Mouse (Mus musculus) left cerebral cortex, postnatal 4 days (tissue): ENCODE data around the gene Elof1. TPM values are rescaled to one million over a fixed set of nuclear protein-coding genes. Genes with fewer than 3 reads are reported as not detected.
"Not testable (repeated sequence)": the region's sequence is repeated elsewhere in the genome, so short reads cannot be mapped to it uniquely, and the experiment has no call there.

Experiments
- DNase-seq: peaks from one replicate; pipeline ENCODE4 v3.0.0-alpha.2; 2022
- intact Hi-C: fragments of 180-260 bp; cut with DNase I; formaldehyde crosslinking; loops from one replicate; pipeline ENCODE4 v1.15.1; 2025
- total RNA-seq, 2 experiments: library from RNA; stranded (reverse); gene quantifications; 2 replicates each; pipeline ENCODE4 v1.2.3; 2021

Gene Elof1
- total RNA-seq, 2 experiments from 2014 or later = 65.7 to 66.6 TPM

DNA sequence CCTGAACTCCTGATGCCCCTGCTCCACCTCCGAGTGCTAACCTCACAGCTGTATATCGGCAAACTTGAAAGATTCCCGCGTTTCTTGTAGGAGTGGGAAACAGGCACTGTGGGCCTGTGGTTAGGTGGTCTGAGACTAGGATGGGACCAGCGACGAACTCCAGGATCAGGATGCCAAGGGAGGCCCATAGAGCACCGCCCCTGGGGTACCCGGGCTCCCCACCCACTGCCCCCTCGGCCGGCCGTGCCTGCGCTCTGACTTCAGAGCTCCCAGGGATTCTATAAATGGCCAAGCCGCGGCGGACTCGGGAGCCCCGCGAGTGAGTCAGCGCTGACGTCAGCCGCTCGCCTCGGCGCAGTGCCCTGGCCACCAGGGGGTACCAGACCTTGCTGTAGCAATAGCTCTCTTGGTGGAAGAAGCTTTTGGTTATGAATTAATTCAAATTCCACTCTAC lies 21.1 kb downstream of the Elof1 start:
- intact Hi-C loops = no loop called here
- peak; percentile 78 for DNase-seq

DNA sequence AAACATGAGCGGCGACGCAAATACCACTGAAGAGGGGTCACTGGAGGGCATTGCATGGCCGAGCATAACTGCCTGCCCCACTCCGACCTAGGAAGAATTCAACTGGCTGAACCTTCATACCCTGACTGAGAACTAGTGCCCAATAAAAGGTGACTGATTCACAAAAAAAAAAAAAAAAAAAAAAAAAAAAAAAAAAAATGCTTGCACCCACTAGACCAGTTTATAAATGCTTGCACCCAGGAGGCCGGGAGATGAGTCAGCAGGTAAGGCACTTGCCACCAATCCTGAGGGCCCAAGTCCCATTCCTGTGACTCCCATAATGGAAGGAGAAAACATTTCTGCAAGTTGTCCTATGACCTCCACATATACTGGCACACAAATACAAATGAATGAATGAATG lies 24.2 kb downstream of the Elof1 start:
- no peak for DNase-seq
- intact Hi-C loops = no loop called here

DNA sequence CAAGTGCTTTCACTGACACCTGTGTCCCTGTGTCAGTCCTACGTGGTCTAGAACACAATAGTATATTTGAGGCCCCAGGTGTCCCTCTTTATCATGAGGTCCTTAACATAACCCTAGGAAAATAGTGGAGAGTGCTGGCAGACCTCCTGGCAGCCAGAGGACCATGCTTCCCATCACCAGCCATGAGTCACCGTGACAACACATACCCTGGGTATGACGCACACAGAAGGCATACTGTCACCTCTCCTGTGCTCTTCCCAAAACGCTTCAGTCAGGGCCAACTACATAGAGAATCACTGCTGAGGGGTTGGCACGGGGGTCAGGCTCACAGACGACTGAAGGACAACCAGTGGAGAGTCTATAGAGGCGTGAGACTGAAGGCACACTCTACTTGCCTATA lies 27.0 kb downstream of the Elof1 start:
- intact Hi-C loops = no loop called here
- DNase-seq = no peak

DNA sequence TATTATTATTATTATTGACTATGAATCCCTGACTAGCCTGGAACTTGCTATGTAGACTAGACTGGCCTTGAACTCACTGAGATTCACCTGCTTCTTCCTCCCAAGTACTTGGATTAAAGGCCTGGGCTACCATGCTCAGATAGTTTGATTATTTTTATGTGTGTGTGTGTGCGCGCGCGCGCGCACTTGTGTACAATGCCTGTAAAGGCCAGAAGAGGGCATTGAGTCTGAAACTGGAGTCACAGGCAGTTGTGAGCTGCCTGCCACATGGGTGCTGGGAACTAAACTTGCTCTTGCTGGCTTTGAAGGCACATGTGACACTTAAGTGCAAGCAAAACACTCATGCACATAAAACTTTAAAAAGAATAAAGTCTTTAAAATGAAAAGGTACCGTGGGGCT lies 27.7 kb downstream of the Elof1 start:
- DNase-seq = no peak
- intact Hi-C loops = no loop called here

DNA sequence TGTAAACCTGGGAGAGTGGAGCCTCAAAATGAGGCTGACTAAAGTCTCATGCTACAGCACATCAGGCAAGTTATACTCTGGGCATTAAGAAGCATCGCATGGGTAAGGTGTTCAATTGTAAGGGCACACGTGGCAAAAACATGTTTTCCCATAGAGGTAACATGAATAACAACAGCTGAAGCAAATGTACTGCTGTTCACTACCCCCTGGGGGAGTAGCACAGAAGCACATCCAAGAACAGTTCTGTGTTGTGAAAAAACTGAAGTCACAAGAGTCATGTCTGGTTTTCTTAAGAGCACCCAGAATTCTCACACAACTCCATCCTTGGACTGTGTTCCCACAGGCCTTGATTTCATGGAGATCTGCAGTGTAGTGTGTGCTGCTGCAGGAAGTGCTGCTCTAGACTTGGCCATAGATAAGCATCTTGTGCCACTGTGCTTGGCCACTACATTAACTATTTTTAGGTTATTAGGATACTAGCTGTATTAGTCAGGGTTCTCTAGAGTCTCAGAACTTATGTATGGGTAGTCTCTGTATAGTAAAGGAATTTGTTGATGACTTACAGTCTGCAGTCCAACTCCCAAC lies 29.8 kb downstream of the Elof1 start:
- DNase-seq = no peak
- intact Hi-C loops = no loop called here

DNA sequence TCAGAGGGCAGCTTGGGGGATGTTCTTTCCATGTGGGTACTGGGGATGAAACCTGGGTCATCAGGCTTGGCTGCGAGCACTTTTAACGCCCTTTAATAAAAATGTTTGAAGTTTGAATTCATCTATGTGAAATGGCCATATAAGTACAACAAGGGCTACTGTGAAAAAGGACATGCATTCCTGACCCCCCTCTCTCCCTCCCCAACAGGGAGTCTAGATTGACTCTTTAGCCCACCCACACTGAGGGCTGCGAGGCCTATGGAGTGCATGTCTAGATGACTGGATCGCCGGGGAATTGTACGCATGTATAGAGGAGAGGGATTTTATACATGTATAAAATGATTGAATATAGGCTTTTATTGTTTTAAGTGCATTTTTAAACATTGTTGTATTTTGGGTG lies 31.0 kb downstream of the Elof1 start:
- intact Hi-C loops = no loop called here
- DNase-seq = no peak

DNA sequence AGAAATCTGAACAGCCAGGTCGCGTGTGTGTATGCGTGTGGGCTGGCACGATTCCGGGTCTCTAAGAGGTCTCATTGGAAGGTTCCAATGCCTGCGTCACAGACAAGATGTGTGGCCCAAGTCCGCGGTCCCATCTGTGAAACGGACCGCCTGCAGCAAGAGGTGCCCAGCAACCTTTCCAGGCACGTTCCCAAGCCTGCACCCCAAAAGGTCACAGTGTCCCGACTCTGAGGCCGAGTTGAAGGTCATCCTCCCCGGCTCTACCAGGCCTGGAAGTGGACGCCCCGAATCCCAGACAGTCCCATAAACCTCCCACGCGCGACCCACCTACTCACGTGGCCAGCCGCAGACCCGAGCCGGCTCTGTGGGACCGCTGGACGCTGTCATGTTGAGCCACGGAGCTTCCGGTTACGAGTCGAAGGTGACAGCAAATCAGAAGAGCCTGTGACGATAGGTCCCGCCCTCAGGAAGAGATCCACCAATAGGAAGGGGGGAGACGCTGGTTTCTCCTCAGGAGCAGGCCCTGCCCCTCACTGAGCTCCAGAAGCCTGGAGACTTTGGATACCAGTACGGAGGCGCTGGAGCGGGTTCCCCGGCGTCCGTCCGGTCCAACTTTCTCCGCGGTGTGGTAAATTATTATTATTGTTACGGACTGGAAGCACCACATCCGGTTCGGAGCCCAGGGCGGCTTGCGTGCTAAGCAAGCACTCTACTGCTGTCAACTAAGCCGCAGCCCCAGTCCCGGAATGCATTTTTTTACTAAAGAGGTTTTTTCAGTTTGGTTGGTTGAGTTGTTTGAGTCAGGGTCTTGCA lies 31.7 kb downstream of the Elof1 start, which contains the start of gene Ecsit:
TSS of gene Ecsit (minus strand) at position 417 of the 813 bp plus-strand sequence.
- intact Hi-C loops = no loop called here
- peak; percentile 93 for DNase-seq

DNA sequence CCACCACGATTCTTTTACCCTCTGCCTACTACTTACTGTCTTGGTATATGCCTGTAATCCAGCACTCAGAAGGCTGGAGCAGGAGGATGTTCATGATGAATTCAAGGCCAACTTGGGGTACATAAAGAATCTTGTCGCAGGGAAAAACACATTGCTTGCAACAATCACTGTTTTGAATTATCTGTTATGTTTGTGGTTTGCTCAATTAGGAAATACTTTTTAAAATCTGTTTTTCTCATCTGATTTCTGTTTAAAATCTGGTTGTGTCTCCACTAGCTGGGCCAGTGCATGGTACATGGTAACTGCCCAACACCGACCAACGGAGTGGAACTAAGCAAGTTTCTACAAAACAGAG lies 32.3 kb downstream of the Elof1 start:
- intact Hi-C loops = no loop called here
- DNase-seq = no peak

DNA sequence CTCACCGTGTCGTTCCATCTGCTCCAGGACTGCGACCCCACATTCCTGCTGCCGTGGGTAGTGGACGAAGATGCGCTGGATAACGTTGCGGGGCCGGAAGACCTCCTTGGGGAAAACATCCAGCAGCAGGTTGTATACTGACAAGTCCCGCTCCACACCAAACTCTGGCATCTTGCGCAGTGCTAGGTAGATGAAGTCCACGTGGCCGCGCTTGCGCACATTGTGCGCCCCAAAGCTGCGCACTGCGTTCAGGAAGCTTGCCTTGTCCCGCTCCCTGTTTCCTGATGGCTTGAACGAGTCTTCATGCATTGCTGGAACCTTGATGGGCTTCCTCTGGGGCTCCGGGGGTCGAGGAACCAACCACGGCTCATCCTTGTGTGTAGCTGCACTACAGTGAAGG lies 40.7 kb downstream of the Elof1 start:
- intact Hi-C loops = no loop called here
- no peak for DNase-seq

DNA sequence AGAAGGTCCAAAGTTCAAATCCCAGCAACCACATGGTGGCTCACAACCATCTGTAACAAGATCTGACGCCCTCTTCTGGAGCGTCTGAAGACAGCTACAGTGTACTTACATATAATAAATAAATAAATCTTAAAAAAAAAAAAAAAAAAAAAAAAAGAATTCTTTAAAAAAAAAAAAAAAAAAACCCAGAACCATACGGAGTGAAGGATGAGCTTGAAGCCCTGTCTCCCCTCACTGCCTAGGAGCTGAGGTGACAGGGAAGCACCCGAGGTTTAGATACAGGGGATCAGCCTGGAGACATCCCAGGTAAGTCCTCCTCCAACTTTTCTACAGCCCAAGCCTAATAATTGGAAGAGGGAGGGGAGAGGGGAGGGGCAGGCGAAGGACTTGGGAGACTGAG lies 41.2 kb downstream of the Elof1 start:
- intact Hi-C loops, DNase-seq: not testable (repeated sequence)

DNA sequence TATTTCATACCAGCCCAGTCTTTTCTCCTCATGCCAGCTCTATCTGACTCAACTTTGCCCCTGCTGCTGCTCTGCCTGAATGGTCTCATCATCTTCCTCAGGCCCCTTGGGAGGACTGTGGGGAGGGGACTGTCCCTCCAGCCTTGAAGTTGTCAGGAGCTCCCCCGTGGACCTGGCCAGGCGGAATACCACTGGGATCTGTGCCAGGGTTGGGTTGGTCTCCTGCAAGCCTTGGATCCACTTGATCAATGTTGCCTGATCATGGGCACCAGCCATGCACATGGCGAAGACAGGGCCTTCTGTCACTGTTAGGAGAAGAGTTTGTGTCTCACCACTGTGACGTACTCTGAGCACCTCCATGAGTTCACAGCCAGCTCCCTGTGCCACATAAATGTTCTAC lies 44.7 kb downstream of the Elof1 start:
- intact Hi-C loops = no loop called here
- no peak for DNase-seq

DNA sequence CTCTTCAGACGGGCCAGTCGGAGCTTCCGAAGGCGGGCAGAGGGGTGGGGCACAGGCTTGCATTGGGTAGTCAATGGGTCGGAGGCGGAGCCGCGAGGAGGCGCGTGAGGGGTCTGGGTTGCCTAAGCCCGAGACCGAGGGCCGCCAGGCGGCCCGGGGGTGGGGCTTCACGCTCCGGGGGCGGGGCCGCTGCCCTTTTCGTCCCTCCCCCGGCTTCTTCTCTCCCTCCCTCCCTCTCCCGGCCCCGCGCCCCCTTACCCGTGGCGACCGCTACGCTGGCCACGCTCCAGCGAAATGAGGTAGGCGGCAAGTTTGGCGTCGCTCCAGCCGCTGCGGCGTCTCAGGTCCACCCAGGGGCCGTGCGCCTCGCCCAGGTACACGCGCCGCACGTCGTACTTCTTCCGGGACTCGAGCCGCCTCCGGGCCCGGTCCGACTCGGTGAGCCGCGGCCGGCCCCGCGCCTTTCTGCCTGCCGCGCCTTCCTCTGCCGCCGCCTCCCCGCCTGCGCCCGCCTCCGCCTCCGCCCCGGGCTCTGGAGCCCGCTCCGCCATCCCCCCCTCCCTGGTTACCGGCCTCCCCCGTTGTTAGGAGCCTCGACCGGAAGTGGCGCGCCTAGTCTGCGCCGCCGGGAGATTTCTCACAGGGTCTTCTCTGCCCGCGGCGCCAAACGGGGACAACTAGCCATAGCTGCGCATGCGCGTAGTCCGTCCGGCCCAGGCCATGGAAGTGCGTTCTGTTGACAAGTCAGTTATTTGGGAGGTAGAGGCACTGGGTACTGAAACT lies 46.0 kb downstream of the Elof1 start, which contains the start of the genes Gm49318 and Zfp653:
TSS of gene Gm49318 (minus strand) at position 469 of the 783 bp plus-strand sequence.
TSS of gene Zfp653 (minus strand) at position 586 of the 783 bp plus-strand sequence.
- intact Hi-C loops = no loop called here
- DNase-seq = peak; percentile 99

DNA sequence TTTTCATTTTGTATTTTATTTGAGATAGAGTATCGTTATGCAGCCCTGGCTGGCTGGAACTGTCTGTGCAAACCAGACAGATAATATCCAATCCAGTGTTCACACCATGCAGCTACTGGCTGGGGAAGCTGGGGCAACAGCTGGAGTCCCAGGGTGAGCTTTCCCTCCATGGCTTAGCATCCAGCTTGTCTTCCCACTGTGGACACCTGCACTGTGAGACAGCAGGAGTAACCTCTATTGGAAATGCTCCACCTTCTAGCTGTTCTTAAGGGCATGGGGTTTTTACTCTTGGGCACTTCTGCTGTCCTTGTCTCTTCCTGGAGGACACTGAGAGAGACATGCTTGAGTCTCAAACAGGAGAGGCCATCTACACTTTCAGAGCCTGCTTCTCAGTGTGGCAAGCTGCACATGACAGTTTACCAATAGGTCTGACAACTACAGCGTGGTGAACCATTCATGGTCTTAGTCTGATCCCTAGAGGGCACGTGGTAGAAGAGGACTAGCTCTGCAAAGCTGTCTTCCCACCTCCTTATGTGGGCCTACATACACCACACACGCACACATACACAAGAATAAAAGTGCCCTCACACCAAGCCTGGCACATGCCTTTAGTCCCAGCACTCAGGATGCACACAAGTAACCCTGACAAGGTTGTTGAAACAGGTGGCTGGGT lies 47.0 kb downstream of the Elof1 start:
- DNase-seq = no peak
- intact Hi-C loops = no loop called here

DNA sequence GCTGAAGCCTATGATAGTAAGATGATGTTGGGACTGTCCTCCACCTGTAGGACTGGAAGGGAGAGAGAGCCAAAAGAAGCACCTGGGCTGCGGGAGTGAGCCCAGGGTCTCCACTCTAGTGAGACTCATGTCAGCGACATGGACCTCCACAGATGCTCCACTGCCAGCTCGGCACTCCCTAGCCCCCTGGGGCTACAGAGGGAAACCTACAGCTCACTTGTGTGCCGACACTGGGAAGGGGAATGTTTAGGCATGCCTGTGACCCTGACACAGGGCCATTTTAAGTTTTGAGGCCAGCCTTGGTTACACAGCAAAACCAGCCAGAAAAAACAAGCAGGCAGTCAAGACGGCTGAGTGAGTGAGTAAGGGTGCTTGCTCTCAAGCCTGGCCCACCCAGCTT lies 49.8 kb downstream of the Elof1 start:
- intact Hi-C loops = no loop called here
- DNase-seq = no peak

DNA sequence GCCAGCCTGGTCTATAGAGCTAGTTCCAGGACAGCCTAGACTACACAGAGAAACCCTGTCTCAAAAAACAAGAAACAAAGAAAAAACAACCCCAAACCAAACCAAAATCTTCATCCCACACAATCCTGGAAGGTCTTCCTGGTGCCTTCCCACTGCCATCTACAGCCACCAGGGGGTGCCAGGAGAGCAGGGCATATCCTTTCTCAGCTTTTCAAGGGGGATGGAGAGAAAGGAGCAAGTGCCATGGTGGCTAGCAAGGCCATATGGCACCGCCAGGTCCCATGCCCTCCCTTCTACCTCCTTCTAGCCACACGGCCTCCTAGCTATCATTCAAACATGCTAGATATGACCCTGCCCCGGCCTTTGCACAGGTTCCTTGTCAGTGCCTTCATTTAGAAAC lies 50.5 kb downstream of the Elof1 start:
- intact Hi-C loops = no loop called here
- DNase-seq = peak; percentile 69

DNA sequence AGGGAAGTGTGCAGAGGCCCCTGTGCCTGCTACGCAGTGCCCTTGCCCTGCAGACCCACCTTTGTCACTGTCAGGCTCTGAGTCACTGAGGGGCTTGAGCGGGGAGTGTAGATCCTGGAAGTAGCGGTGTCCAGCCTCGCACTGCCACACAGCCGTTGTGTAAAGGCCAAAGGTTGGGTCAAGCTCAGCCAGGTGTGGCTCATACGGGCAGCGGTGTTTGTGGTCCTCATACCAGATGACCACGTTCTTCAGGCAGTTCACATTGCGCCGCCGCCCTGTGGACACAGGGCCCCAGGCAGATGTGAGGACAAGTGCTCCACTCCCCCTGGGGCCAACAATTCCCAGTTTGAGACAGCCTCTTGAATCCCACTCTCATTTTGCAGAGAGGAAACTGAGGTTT lies 51.3 kb downstream of the Elof1 start:
- intact Hi-C loops = no loop called here
- no peak for DNase-seq

DNA sequence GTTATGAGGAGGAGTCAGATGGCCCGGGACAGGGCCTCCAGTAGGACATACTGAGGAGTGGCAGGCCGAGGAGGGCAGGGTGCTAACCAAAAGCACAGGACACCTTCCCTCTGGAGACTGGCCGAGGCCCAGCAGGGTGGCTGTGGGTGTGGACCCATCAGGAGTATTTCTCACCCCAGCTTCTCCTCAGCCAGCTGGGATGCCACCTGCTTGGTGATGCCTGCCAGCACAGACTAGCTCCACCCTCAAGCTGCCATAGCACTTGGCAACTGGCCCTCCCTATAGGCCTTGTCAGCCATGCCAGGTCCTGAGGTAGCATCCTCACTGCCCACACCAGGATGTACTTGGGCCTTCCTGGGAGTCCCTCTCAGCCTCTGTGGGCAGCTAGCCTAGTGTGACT lies 52.6 kb downstream of the Elof1 start:
- intact Hi-C loops = no loop called here

More for the DNA sequence above, 52.6 kb downstream of the Elof1 start:
- peak; percentile 78 for DNase-seq
